Mouse (Mus musculus) T-cell, adult 66 days (primary cell): ENCODE data around the gene Gm21616. TPM values are rescaled to one million over a fixed set of nuclear protein-coding genes. Genes with fewer than 3 reads are reported as not detected.

ENCODE experiments used
- total RNA-seq, 2 experiments: library from RNA; stranded (reverse); gene quantifications; 3 replicates in 1 of 2; 4 replicates in 1 of 2; pipeline ENCODE4 v1.2.4; 2023

The Gm21616 gene
- total RNA-seq, result not detected

GRCm38 (mm10) chrX:125435242-125435641 is at the start of gene Gm21616:
Gene Gm21616, plus strand, starts transcription at chrX:125435542.

